Mouse (Mus musculus): ENCODE results near the gene Rps27.
"Not testable (repeated sequence)": the region's sequence is repeated elsewhere in the genome, so short reads cannot be mapped to it uniquely, and the experiment has no call there.

Gene Rps27

DNA sequence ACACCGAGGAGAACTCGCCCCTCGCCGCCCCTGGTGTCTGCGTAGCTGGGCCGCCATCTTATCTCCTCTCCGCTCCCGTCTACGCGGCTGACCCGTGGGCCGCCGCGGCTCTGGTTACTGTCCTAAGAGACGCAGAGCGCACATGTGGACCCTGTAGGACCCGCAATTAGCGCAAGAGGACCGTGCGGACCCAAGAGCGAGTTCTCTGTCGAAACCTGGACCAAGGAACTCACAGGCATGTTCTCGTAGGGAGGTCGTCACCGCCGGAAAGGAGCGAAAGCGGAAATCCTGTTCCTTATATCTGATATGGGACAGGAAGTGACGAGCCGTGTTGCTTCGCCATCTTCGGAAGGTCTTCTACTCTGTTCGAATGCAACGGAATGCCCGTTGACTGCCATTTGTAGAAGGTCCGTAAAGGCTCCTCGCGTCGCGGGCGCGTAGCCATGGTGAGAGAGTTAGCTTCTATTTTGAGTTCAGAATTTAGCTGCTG is at the start of gene Rps27, which contains the start of gene Rab13:
Gene Rps27 (minus strand): TSS at position 275 of the 490 bp plus-strand sequence.
Gene Rab13 (plus strand): TSS at position 319 of the 490 bp plus-strand sequence.
- DNase-seq (ENCODE audit: low read depth) = peak; percentile 98

DNA sequence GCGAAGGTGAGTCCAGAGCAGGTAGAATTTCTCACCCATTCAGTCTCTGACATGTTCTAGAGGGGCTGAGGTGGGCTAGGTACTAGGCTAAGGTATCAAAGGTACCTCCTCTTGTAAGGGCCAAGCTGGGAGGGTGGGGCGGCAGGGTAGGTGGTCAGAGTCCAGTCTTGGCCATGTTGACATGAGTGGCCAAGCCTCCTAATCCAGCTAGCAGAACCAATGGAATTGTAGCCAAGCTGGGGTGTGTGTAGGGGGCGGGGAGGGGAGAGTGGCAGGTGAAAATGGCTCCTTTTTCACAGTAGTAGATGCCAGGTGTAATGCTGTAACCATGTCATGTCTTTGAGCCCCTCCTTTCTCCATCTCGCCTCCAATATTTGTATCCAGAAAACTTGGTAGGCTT is 45.1 kb upstream of the Rps27 start:
- DNase-seq (ENCODE audit: low read depth) = no peak

GRCm38 (mm10) chr3:90256731-90257530 is 43.5 kb upstream of the Rps27 start:
- DNase-seq (ENCODE audit: low read depth) = no peak

DNA sequence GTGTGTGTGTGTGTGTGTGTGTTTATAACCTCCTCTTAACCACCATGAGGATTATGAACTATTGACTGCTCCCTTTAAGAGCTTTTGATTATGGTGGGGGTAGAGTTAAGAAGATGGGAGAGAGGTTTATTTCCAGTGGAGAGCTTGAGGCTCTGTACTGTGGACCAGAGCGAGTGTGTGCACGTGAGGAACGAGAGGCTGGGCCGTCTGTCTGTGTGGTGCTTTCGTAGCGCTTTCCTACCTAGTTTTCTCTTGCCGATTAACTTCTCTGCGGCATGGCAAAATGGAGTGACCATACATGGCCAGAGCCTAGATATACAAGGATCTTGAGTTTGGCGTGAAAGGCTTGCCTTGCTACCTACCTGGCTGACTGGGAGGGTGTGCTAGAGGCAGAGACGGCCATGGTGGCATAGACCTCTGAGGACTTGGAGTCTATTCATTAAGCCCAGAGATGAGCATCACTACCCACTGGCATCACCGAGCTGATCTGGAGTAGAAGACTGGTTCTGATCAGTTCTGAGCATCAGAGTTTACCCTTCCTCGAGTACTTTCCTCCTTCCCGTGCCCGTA is 42.4 kb upstream of the Rps27 start:
- no peak for DNase-seq (ENCODE audit: low read depth)

- no peak for DNase-seq (ENCODE audit: low read depth)
These were observed 41.7 kb upstream of the Rps27 start for GRCm38 (mm10) chr3:90255194-90255565.

DNA sequence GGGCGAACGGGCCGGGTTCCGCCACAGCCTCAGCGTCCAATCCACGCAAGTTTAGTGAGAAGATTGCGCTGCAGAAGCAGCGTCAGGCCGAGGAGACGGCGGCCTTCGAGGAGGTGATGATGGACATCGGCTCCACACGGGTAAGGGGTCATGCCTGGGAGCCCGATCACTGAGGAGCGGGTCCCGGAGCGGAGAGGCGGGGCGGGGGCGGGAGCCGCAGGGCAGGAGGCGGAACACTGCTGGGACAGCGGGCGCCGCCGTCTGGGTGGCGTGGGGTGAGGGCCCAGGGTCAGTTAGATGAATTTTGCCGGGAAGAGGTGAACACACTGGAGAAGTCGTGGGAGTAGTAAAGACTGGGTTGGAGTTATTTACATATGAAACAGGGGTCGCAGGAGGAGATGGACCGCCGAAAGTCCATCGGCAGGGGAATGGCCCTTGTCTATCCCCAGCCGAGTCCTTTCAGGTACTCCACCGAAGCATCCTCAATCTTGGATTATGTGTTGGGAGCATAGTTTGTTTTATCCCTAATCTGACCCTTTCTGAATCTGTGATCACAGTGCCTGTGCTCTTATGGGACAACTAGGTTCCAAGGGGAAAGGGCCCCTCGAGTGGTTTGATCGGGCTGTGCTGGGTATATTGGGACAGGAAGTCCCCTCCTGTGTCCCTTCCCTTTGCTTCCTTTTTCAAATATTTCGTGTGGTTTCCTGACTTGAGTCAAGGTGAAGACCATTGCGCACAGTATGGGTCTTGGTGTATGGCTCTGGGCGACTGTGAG is 41.2 kb upstream of the Rps27 start:
- peak; percentile 56 for DNase-seq (ENCODE audit: low read depth)

DNA sequence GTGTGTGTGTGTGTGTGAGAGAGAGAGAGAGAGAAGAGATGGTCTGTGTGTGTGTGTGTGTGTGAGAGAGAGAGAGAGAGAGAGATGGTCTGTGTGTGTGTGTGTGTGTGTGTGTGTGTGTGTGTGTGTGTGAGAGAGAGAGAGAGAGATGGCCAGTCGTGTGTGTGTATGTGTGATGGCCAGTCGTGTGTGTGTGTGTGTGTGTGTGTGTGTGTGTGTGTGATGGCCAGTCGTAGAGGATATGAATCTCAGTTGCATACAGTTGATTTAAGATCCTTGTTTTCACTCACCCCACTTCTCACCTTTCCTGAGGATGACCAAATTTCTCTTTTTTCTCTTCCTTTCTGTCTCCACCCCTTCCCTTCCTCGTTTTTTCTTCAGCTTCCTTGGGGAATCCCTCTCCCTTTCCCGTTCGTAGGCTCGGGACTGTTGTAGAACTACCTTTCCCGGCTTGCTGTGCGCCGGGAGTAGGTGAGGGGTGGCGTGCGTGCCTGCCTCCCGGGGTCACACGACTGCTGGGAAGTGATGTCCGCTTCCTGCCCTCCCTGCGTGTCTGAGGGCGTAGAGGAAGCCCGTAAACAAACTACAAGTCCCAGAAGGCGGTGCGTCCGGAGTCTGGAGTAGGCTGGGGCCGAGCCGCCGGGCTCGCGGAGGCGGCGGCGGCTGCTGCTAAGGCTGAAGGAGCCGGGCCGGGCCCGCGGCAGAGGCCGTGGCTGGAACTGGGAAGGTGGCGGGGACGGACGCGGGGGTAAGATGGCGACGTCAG is 40.4 kb upstream of the Rps27 start, which contains the start of gene Crtc2:
Gene Crtc2 (plus strand): TSS at position 511 of the 766 bp plus-strand sequence.
- DNase-seq (ENCODE audit: low read depth) = peak; percentile 96

DNA sequence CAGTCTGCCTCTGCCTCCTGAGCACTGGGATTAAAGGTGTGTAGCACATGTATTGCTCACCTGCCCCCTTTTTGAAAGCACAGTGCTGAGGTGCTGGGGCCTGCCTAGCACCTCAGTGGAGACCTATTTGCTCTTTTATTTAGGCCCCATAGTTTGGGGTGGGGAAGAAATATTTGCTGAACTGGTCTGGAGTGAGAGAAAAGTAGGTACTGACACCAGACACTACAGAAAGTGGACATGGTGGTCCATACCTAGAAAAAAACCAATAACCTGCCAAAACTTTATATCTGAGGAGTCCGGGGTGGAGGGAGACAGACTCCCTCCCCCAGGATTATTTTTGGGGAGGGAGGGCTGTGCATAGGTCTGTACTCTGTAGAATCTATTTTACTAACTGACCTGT is 39.7 kb upstream of the Rps27 start:
- DNase-seq (ENCODE audit: low read depth) = not testable (repeated sequence)

DNA sequence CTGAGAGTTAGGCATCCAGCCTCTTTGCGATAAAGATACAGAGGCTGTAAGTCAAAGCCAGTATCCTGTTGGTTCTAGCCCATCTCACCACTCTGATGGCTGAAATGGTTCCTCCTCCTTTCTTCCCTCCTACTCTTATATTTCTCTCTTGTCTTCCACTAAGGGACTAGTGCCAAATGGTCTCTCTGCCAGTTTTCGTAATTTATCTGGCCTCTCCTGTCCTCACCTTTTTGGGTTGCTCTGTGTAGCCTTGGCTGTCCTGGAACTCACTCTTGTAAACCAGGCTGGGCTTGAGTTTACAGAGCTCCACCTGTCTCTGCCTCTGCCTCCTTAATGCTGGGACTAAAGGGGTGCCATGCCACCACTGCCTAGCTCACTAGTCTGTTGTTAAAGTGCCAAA is 39.2 kb upstream of the Rps27 start:
- DNase-seq (ENCODE audit: low read depth) = not testable (repeated sequence)

GRCm38 (mm10) chr3:90251731-90252226 is 38.3 kb upstream of the Rps27 start:
- not testable (repeated sequence) for DNase-seq (ENCODE audit: low read depth)

DNA sequence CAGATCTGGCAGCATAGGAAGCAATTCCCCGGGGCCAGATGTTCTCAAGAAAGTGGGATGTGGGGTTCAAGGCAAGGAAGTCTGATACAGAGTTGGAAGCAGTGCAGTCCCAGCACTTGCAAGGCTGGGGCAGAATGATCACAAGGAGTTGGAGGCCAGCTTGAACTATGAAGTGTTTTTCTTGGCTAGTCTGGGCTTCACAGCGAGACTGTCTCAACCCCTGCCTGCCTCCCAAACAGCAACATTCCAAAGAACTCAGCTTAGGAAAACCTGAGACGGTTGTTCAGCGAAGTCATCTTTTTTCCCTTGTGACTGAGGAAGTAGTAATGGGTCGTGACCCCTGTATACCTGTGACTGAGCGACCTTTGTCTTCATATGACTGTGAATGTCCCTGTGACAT is 37.3 kb upstream of the Rps27 start:
- no peak for DNase-seq (ENCODE audit: low read depth)

DNA sequence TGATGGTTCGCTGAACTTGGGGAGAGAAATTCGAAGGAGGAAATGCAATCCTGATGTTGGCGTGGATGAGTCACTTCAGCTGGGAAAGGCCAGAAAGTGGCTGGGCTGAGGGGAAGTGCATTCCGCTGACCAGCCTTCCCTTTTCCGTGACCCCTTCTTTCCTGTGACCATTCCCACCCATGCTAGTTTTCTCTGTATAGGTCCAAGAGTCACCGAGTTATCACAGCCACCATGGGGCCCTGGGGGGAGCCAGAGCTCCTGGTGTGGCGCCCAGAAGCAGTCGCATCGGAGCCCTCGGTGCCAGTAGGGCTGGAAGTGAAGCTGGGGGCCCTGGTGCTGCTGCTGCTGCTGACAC is 35.3 kb upstream of the Rps27 start:
- peak; percentile 55 for DNase-seq (ENCODE audit: low read depth)

DNA sequence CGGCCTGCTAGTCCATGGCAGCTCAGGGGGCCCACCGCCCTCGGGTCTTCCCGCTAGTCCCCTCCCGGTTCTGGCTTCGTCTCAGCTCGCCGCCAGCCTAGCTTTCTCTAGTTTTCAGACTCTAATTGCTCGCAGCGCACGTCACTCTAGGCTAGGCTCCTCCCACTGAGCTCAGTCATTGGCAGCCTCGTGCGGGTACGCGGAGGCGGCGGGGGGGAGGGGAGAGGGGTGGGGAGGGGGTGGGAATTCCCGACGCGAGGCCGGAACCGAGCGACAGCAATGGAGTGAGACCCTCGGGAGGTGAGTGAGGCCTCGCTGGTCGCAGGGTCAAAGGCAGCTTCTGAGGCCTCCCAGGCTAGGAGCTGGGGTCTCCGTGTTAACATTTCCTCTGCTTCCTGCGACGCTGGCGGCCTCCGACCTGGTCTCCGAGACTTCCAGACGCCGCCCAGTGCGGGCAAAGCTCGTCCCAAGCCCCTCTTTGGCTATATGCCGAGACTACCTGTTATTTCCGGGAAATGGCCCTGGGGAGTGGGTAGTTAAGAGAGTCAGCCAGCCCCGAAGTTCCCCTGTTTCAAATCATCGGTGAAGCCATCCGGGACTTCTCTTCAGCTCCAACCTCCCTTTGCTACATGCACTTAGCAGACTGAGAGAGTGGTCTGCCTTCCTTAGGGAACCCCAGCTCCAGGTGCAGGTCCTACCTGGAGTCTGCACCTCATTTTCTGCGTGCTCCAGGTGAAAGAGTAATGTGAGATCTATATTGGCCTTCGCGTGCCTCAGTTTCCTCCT is 34.7 kb upstream of the Rps27 start, which contains the start of gene Slc39a1:
Gene Slc39a1 (plus strand): TSS at position 213 of the 786 bp plus-strand sequence.
- peak; percentile 93 for DNase-seq (ENCODE audit: low read depth)

DNA sequence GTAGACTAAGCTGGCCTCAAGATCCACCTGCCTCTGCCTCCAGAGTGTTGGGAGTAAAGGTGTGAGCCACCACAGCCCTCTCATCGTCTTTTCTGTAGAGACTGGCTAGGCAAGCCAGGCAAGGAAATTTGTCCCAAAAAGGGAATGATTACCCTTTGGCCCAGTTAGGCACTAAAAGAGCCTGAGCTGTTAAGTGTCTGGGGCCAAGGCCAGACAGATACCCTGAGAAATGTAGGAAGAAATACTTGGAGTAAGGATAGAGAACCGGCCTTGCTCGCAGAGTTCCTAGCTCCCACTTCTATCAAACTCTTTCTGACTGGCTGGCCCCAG is 34.1 kb upstream of the Rps27 start:
- DNase-seq (ENCODE audit: low read depth) = no peak

DNA sequence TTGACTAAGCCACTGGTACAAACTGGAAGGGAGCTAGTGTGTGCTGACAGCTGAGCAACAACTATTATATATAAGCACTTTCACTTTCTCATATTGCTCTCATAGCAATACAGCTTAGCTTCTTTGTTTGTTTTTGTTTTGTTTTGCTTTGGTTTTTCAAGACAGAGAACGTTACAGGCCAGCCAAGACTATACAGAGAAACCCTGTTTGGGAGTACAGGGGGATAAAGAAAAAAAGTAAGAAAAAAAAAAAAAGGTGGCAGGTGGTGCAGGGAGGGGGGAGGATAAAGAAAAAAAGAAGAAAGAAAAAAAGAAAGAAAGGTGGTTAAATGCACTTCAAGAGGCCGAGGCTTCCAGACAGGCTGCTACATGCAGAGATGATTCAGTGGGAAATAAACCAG is 32.0 kb upstream of the Rps27 start:
- DNase-seq (ENCODE audit: low read depth) = no peak

GRCm38 (mm10) chr3:90242984-90243775 is 29.7 kb upstream of the Rps27 start, which contains the start of gene Creb3l4:
Gene Creb3l4, minus strand, starts transcription at chr3:90243512.
- DNase-seq (ENCODE audit: low read depth) = no peak

- DNase-seq (ENCODE audit: low read depth) = no peak
These were observed 28.4 kb upstream of the Rps27 start for GRCm38 (mm10) chr3:90241669-90242358.

DNA sequence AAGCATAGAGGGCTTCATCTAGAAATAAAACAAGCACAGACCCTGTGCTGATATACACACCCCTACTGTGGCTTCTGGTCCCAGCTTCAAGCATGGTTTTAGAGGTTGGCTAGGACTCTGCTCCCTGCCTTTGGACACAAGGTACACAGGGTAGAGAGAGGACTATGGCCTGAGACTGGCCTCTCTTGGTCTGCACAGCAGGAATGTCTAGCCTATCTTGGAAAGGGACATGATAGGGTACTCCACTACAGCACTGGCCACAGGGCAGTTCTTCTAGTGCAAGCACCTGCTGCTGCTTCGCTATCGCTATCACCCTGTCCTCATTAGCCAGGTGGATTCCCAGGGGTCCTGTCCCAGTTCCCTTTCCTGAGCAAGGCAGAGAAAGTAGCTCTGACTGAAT is 27.8 kb upstream of the Rps27 start:
- no peak for DNase-seq (ENCODE audit: low read depth)
